Mouse (Mus musculus): ENCODE data around the gene Trim46.

GRCm38 (mm10) chr3:89277281-89278021 is 31.3 kb upstream of the Trim46 start:
- no peak for TF ChIP-seq MAFK (IDR thresholded peaks at IDR 0.05; ENCODE audit: insufficient read depth, low read depth, low read length)
- TF ChIP-seq ZC3H11A (IDR thresholded peaks at IDR 0.05; ENCODE audit: borderline replicate concordance, low read depth, low read length), result no peak
- TF ChIP-seq HCFC1 (IDR thresholded peaks at IDR 0.05; ENCODE audit: borderline replicate concordance, insufficient read depth, low read length), result no peak
- no peak for TF ChIP-seq ZNF384 (IDR thresholded peaks at IDR 0.05; ENCODE audit: low read depth, low read length)

Measured in ES-E14 (cell line).